Mouse (Mus musculus) naive thymus-derived CD4-positive, alpha-beta T cell, adult 2 months (primary cell): ENCODE data around the gene Olfr594.
"Not testable (repeated sequence)": the region's sequence is repeated elsewhere in the genome, so short reads cannot be mapped to it uniquely, and the experiment has no call there.

Experiments
- DNase-seq: peaks from one replicate; pipeline ENCODE4 v3.0.0-alpha.2; 2011; ENCODE audit warnings: low read depth

Olfr594 gene

DNA sequence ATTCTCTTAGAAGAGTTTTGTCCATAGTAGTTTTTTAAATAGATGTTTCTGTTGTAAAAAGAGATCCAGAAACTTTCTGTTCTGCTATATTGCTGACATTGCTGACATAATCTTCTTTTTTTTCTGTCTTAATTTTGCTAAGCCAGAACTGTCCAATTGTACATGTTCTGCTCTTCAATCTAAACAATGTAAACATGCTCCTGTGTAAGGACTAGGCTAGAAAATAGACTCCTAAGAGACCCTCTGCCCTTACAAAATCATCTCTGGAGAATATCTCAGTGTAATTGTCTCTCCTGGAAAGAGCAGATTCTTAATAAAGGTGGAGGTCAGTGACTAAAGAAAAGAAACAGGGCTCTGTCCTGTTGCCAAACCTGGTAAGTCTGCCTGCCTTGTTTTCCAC is at the start of gene Olfr594:
TSS of gene Olfr594 (plus strand) at position 301 of the 400 bp plus-strand sequence.
- DNase-seq: no peak

DNA sequence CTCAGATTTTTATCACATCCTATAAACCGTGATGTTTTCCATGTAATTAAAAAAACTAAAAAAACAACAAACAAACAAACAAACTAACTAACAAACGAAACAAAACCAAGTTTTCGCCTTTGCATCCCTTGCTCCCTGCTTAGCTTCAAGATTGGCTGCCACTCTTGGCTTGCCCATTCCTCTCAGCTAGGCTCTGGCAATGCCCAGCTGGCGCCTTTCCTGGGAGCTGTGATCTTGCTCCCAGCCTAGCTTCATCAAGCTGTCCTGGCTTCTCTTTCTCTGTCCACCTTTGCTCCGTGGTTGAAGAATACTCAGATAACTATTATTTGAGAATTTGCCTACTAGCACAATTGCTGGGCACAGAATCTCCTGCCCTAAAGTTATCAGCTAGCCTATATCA is 47.1 kb upstream of the Olfr594 start:
- no peak for DNase-seq

GRCm38 (mm10) chr7:103178240-103178639 is 38.6 kb upstream of the Olfr594 start, which contains the start of gene Olfr591:
Gene Olfr591 (minus strand): TSS chr7:103178340.
- DNase-seq: no peak

- not testable (repeated sequence) for DNase-seq
Observed at GRCm38 (mm10) chr7:103184503-103184902, 32.3 kb upstream of the Olfr594 start, which contains the start of gene Olfr592. Gene Olfr592 (plus strand): TSS chr7:103184803.

DNA sequence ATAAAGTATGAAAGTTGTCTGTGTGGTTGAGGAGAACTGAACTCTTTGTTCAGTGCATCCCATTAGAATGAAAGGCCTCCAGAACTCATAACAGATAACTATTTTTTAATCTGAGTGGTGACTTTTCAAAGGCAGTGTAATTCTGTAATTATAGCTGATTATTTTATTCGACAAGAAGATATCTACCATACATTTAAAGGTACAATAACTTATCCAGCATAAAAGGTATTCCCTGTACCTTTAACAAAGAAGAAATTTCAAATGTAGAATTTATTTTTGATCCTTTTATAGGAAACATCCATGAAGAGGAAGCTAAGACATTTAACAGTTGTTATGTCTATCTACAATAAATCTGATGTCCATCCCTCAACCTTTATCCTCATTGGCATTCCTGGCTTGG is 5.2 kb upstream of the Olfr594 start, which contains the start of gene Olfr593:
TSS of gene Olfr593 (plus strand) at position 301 of the 400 bp plus-strand sequence.
- DNase-seq: no peak

DNA sequence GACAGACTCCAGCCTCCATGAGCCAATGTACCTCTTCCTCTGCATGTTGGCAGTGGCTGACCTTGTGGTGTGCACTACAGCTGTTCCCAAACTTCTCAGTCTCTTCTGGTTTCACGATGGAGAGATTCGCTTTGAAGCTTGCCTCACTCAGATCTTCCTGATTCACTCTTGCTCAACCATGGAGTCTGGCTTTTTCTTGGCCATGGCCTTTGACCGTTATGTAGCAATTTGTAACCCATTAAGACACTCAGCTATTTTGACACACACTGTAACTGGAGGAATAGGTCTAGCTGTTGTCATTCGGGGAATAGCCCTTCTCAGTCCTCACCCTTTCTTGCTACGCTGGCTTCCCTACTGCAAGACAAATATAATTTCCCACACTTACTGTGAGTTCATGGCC is 4.7 kb upstream of the Olfr594 start:
- not testable (repeated sequence) for DNase-seq

DNA sequence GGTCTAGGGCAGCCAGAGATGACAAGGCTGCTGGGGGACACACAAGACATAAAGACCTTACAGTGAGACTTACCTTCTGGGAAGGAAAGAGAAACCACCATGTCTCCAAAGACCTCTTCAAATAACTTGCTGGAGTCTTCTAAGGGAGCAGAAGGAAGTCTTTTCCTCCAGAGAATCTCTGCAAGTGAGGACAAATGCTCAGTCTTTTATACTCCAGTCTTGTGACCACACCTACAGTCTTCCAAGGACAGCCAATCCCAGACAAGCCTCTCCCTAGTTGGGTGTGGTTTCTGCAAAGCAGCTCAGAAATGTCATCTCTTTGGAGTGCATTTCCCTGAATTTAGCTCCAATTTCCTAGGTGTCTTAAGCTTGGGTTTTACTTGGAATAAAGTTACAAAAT is 35.6 kb downstream of the Olfr594 start, which contains the start of gene Usp17ld:
TSS of gene Usp17ld (minus strand) at position 101 of the 400 bp plus-strand sequence.
- not testable (repeated sequence) for DNase-seq
